Mouse (Mus musculus): ENCODE results near the gene Scgb2b7. TPM values are rescaled to one million over a fixed set of nuclear protein-coding genes. Genes with fewer than 3 reads are reported as not detected.
"Not testable (repeated sequence)": the region's sequence is repeated elsewhere in the genome, so short reads cannot be mapped to it uniquely, and the experiment has no call there.

The Scgb2b7 gene
- not detected in 2 replicates for polyA plus RNA-seq (2014; fragmentation: Nextera tagmentation; extraction: Ambion mirVana)

DNA sequence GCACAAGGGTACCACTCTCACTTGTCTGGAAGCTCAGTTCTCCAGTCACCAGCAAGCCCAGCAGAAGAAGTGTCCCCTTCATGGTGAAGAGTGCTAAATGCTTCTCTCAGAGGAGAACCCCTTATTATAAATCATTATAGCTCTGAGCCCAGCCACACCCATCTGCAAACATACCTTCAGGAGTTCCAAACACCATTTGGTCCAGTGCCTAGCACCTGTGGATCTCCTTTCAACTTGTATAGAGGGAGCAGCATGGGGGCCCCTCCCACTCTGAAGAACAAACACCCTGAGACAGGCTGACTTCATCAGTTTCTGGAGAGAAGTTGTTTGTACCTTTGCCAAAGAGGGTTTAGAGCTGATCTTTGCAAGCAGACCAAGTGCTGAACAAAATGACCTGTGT is at the start of gene Scgb2b7:
Scgb2b7 (minus strand) TSS at position 101 of the 400 bp plus-strand sequence.
- not testable (repeated sequence) for H3K9ac ChIP-seq (ENCODE audit: low read depth, low read length); H3K27me3 ChIP-seq (replicated peaks; ENCODE audit: control insufficient read depth, insufficient read depth, low read length); H3K4me3 ChIP-seq (ENCODE audit: low read depth, low read length); DNase-seq (ENCODE audit: low spot score); H3K9me3 ChIP-seq (ENCODE audit: control insufficient read depth, low read length); H3K4me2 ChIP-seq; H3K36me3 ChIP-seq (ENCODE audit: control insufficient read depth, insufficient read depth, low read length); H3K27ac ChIP-seq (ENCODE audit: low read depth, low read length); ATAC-seq (replicated peaks; ENCODE audit: low FRiP score); H3K4me1 ChIP-seq (replicated peaks; ENCODE audit: control insufficient read depth, insufficient read depth, low read length)

DNA sequence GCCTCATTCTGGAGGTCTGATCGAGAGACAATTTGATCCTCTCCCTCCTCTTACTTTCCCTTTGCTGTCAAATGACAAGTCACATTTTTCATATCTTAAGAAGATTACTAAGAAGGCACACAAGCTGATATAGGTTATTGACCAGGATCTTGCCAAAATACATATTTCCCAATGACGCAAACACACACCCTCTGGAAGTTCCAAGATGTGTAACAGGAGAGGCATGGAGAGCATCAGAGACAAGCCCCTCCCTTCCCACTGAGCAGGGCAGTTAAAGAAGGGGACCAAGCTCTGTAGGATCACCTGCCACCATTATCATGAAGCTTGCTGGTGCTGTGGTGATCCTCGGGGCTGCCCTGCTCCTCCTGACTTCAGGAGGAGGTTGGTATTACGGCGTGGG is 6.8 kb upstream of the Scgb2b7 start, which contains the start of gene Scgb1b7:
Scgb1b7 (plus strand) TSS at position 301 of the 400 bp plus-strand sequence.
- not testable (repeated sequence) for H3K36me3 ChIP-seq (ENCODE audit: control insufficient read depth, insufficient read depth, low read length); H3K27ac ChIP-seq (ENCODE audit: low read depth, low read length); DNase-seq (ENCODE audit: low spot score); H3K4me3 ChIP-seq (ENCODE audit: low read depth, low read length); H3K4me1 ChIP-seq (replicated peaks; ENCODE audit: control insufficient read depth, insufficient read depth, low read length); H3K27me3 ChIP-seq (replicated peaks; ENCODE audit: control insufficient read depth, insufficient read depth, low read length); ATAC-seq (replicated peaks; ENCODE audit: low FRiP score); H3K4me2 ChIP-seq; H3K9me3 ChIP-seq (ENCODE audit: control insufficient read depth, low read length); H3K9ac ChIP-seq (ENCODE audit: low read depth, low read length)
- 67% methylated on average over 2 of the region's 5 CpGs for WGBS

Other genes with a start within 250 kb of the Scgb2b7 start
- gene Scgb1b7, start 6.9 kb upstream of the Scgb2b7 start, polyA plus RNA-seq (2014; fragmentation: Nextera tagmentation; extraction: Ambion mirVana) = not detected in 2 replicates